Mouse (Mus musculus): ENCODE results near the gene Ddx42. TPM values are rescaled to one million over a fixed set of nuclear protein-coding genes. Genes with fewer than 3 reads are reported as not detected.
"Not testable (repeated sequence)": the region's sequence is repeated elsewhere in the genome, so short reads cannot be mapped to it uniquely, and the experiment has no call there.

Gene Ddx42
- polyA plus RNA-seq, 1 experiment from 2014 or later = 78.0 TPM

DNA sequence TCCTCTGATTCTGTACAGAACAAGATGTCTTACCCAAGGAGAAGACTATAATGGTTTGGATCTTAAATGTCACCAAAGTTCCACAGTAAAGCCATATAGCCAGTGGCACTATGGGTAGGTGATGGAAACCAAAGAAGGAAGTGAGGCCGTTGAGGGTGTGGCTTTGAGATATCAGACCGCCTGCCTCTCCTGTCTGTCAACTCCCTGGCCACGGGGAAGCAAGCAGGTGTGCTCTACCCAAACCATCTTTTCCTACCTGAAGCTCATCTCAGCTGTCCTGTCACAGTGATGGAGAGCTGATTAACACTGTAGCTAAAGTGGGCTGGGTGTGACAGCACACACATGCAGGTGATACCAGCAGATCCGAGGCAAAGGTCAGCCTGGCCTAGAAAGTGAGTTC is 18.4 kb upstream of the Ddx42 start:
- DNase-seq (ENCODE audit: low spot score) (no peak), ATAC-seq (ENCODE audit: low FRiP score) (no peak)
- H3K4me3 ChIP-seq (replicated peaks; ENCODE audit: low read length) = no peak overlapping the region
- peaks cover 3% of the 10 kb centered on the region; the same call in 1 of the 2 replicates for H3K4me1 ChIP-seq (replicated peaks; ENCODE audit: control insufficient read depth, insufficient read depth, low read length)
- H3K36me3 ChIP-seq (replicated peaks; ENCODE audit: control insufficient read depth, insufficient read depth) = peaks cover 64% of the 10 kb centered on the region
- no peaks in the 10 kb centered on the region for H3K27me3 ChIP-seq (ENCODE audit: control insufficient read depth, insufficient read depth, low read length)
- H3K27ac ChIP-seq = no peak overlapping the region
- no peaks in the 10 kb centered on the region for H3K9me3 ChIP-seq (ENCODE audit: control insufficient read depth, low read length)
- H3K4me2 ChIP-seq (replicated peaks) = no peak overlapping the region
- WGBS = 87% methylated on average over 4 of the region's 4 CpGs
- no peak overlapping the region for H3K9ac ChIP-seq

DNA sequence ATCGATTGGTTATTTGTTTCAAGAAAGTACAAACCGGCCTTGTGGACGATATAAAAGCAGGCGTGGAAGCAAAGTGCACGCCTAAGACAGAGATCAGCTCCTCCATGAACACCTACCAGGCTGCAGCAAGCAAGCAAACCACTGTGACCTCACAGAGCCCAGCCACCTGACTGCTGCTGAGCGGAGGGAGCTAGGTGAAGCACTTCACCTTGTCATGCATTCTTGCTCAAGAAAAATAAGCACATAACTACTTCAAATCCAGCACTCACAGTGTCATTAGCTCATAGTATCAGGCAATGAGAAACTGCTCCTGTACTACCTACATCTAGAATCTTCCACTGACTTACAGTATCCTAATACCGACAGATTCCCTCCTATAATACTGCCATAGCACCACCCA is 16.7 kb upstream of the Ddx42 start:
- not testable (repeated sequence) for H3K4me2 ChIP-seq (replicated peaks); H3K4me3 ChIP-seq (replicated peaks; ENCODE audit: low read length); ATAC-seq (ENCODE audit: low FRiP score); H3K27ac ChIP-seq; H3K9me3 ChIP-seq (ENCODE audit: control insufficient read depth, low read length); H3K4me1 ChIP-seq (replicated peaks; ENCODE audit: control insufficient read depth, insufficient read depth, low read length); DNase-seq (ENCODE audit: low spot score); H3K27me3 ChIP-seq (ENCODE audit: control insufficient read depth, insufficient read depth, low read length); H3K9ac ChIP-seq
- WGBS = 96% methylated on average over 7 of the region's 7 CpGs
- peaks cover 81% of the 10 kb centered on the region for H3K36me3 ChIP-seq (replicated peaks; ENCODE audit: control insufficient read depth, insufficient read depth)

DNA sequence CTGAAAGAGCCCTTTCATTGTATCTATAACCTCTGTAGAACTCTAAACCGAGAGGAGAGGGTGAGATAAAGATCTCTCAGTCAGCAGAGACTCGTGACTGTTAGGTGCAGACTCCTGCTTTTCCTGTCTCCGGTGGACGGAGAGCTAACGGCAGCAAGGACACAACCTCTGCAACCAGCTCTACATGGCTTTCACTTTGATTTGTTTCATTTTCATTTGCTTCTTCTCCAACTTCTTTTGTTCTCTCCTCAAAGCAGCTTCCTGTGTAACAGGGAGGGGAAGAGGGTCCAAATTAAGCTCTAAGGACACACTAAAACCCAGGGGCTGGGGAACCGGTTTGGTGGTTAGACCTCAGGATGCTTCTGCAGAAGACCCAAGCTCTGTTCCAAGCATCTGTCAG is 16.0 kb upstream of the Ddx42 start:
- DNase-seq (ENCODE audit: low spot score) (no peak), ATAC-seq (ENCODE audit: low FRiP score) (no peak)
- Histone ChIP-seq H3K4me3 (replicated peaks; ENCODE audit: low read length) (no peak overlapping the region), H3K36me3 (replicated peaks; ENCODE audit: control insufficient read depth, insufficient read depth) (peaks cover 88% of the 10 kb centered on the region), H3K9ac (no peak overlapping the region), H3K4me1 (replicated peaks; ENCODE audit: control insufficient read depth, insufficient read depth, low read length) (no peaks in the 10 kb centered on the region), H3K27ac (no peak overlapping the region), H3K4me2 (replicated peaks) (no peak overlapping the region), H3K9me3 (ENCODE audit: control insufficient read depth, low read length) (no peaks in the 10 kb centered on the region), H3K27me3 (ENCODE audit: control insufficient read depth, insufficient read depth, low read length) (no peaks in the 10 kb centered on the region)
- WGBS = 85% methylated on average over 6 of the region's 6 CpGs

DNA sequence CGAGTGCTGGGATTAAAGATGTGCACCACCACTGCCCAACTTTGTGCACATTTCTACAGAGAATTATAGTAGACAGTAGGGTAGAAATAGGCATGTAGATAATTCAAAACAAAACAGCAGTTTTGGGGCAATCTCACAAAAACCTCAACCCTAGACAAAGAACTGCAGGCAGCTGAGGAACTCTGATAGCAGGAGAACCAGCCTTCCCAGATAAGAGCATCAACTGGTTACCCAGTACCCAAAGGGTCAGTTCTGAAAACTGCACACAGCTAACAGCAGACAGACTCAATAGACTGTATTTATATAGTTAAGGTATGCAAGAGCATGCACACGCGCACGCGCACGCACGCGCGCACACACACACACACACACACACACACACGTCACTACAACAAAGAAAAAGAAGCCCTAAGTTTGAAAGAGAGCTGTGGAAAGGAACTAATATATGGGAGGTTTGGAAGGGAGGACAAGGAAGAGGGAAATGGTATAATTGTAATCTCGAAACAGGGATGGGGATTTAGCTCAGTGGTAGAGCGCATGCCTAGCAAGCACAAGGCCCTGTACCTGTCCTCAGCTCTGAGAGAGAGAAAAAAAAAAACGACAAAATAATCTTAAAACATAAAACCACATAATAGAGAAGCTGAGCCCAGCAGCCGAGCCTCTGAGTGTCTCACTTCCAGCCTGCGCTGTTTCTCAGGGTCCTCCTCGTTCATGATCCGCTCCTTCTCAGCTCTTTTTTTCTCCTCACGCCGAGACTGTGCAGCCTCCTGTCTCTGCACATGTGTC is 15.2 kb upstream of the Ddx42 start:
- ATAC-seq (ENCODE audit: low FRiP score) = no peak
- H3K4me2 ChIP-seq (replicated peaks) = no peak overlapping the region
- WGBS = 94% methylated on average over 19 of the region's 19 CpGs

DNA sequence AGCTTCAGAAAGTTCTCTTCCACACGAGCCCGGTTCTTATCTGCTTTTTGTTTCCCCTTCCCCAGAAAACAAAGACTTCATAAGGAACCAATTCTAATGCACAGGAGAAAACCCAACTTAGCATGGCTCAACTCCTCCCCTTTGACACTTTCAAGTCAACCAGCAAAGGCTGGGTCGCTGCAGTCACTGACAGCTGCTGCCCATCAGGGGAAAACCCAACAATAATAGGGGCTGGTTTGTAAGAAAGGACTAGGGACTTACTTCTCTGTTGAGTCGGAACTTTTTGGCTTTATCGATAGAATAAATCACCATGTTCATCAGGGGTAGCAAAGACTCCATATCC is 14.6 kb upstream of the Ddx42 start, which contains the start of gene Strada:
Gene Strada (minus strand): TSS at position 46 of the 343 bp plus-strand sequence.
- 83% methylated on average over 5 of the region's 5 CpGs for WGBS

More for the DNA sequence above, 15.2 kb upstream of the Ddx42 start:
- H3K36me3 ChIP-seq (replicated peaks; ENCODE audit: control insufficient read depth, insufficient read depth) = peaks cover 93% of the 10 kb centered on the region
- no peaks in the 10 kb centered on the region for H3K9me3 ChIP-seq (ENCODE audit: control insufficient read depth, low read length)
- no peaks in the 10 kb centered on the region for H3K27me3 ChIP-seq (ENCODE audit: control insufficient read depth, insufficient read depth, low read length)
- no peak for DNase-seq (ENCODE audit: low spot score)
- no peak overlapping the region for H3K27ac ChIP-seq
- H3K4me1 ChIP-seq (replicated peaks; ENCODE audit: control insufficient read depth, insufficient read depth, low read length) = no peaks in the 10 kb centered on the region
- H3K4me3 ChIP-seq (replicated peaks; ENCODE audit: low read length) = no peak overlapping the region
- no peak overlapping the region for H3K9ac ChIP-seq

DNA sequence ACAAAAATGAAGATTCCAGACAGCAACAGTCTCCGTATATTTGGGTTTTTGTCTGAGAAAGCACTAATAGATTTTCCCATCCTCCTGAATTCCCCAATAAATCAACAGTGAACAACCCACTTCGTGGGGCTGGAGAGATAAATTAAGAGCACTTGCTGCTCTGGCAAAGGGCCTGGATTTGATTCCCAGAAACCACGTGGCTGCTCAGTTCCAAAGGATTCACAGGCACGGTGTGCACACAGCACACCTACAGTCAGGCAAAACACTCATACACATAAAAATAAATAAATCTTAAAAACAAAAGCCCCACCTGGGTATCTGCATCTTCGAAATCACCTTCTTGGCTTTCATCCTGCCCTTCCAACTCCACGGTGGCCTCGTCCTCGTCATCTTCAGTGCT is 4.0 kb upstream of the Ddx42 start:
- no peak for DNase-seq (ENCODE audit: low spot score)
- H3K9me3 ChIP-seq (ENCODE audit: control insufficient read depth, low read length) = no peaks in the 10 kb centered on the region
- no peak overlapping the region for H3K9ac ChIP-seq
- peaks cover 15% of the 10 kb centered on the region for H3K4me1 ChIP-seq (replicated peaks; ENCODE audit: control insufficient read depth, insufficient read depth, low read length)
- H3K4me3 ChIP-seq (replicated peaks; ENCODE audit: low read length) = no peak overlapping the region
- no peak for ATAC-seq (ENCODE audit: low FRiP score)
- WGBS = 94% methylated on average over 8 of the region's 8 CpGs
- H3K36me3 ChIP-seq (replicated peaks; ENCODE audit: control insufficient read depth, insufficient read depth) = peaks cover 54% of the 10 kb centered on the region
- no peaks in the 10 kb centered on the region for H3K27me3 ChIP-seq (ENCODE audit: control insufficient read depth, insufficient read depth, low read length)
- no peak overlapping the region for H3K4me2 ChIP-seq (replicated peaks)
- no peak overlapping the region for H3K27ac ChIP-seq

More for the DNA sequence above, 14.6 kb upstream of the Ddx42 start, which contains the start of gene Strada:
- ATAC-seq (ENCODE audit: low FRiP score) = no peak
- H3K27me3 ChIP-seq (ENCODE audit: control insufficient read depth, insufficient read depth, low read length) = no peaks in the 10 kb centered on the region
- H3K9me3 ChIP-seq (ENCODE audit: control insufficient read depth, low read length) = no peaks in the 10 kb centered on the region
- H3K4me1 ChIP-seq (replicated peaks; ENCODE audit: control insufficient read depth, insufficient read depth, low read length) = no peaks in the 10 kb centered on the region
- H3K27ac ChIP-seq = no peak within 1 kb of the TSS
- H3K4me3 ChIP-seq (replicated peaks; ENCODE audit: low read length) = no peak within 1 kb of the TSS
- no peak within 1 kb of the TSS for H3K4me2 ChIP-seq (replicated peaks)
- H3K36me3 ChIP-seq (replicated peaks; ENCODE audit: control insufficient read depth, insufficient read depth) = peaks cover 93% of the 10 kb centered on the region
- H3K9ac ChIP-seq = no peak within 1 kb of the TSS
- no peak for DNase-seq (ENCODE audit: low spot score)

DNA sequence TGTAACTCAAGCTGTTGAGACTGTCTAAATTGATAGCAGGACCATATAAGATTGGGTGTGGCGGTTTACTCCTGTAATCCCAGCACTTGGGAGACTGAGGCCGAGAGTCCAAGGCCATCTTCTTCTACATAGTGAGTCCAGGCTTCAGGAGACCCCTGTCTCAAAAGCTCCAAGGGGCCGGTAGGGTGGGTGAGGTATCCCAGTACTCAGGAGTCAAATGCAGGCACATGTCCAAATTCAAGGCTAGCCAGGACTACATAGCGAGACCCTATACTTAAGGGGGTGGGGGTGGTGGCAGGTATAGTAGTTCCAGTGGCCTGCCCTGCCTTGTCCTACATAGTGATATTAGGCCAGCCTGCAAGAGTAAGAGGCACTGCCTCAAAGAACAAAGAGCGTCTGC is 1.9 kb upstream of the Ddx42 start:
- peaks cover 33% of the 10 kb centered on the region for H3K36me3 ChIP-seq (replicated peaks; ENCODE audit: control insufficient read depth, insufficient read depth)
- WGBS = 91% methylated on average over 5 of the region's 5 CpGs
- peak overlapping the region; percentile 77 for H3K4me2 ChIP-seq (replicated peaks)
- H3K4me1 ChIP-seq (replicated peaks; ENCODE audit: control insufficient read depth, insufficient read depth, low read length) = peaks cover 31% of the 10 kb centered on the region
- H3K4me3 ChIP-seq (replicated peaks; ENCODE audit: low read length) = peak overlapping the region; percentile 99; the same call in 1 of the 2 replicates
- DNase-seq (ENCODE audit: low spot score) (no peak), ATAC-seq (ENCODE audit: low FRiP score) (no peak)
- no peaks in the 10 kb centered on the region for H3K9me3 ChIP-seq (ENCODE audit: control insufficient read depth, low read length)
- no peaks in the 10 kb centered on the region for H3K27me3 ChIP-seq (ENCODE audit: control insufficient read depth, insufficient read depth, low read length)
- no peak overlapping the region for H3K27ac ChIP-seq
- peak overlapping the region; percentile 99; the same call in 1 of the 2 replicates for H3K9ac ChIP-seq

DNA sequence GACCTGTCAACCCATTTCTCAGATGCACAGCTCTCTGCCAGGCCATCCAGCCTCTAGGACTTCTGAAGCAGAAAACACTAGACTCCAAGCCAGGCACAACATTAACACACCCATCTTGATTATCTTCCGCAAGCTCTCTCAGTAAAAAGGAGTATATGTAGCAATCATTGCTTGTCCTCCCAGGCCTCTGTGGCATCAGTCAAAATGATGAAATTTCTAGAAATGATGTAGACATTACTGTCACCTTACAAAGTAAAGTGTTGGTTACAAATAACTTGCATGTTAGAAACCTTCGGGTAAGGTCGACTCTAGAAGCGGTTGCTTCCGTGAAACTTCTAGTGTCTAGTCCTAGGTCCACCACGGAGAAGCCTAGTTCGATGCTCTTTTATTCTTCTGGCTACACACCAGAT is 1.3 kb upstream of the Ddx42 start:
- 37% methylated on average over 7 of the region's 7 CpGs for WGBS
- H3K4me3 ChIP-seq (replicated peaks; ENCODE audit: low read length) = peak overlapping the region; percentile 99
- H3K27me3 ChIP-seq (ENCODE audit: control insufficient read depth, insufficient read depth, low read length) = no peaks in the 10 kb centered on the region
- no peak for DNase-seq (ENCODE audit: low spot score)
- no peaks in the 10 kb centered on the region for H3K9me3 ChIP-seq (ENCODE audit: control insufficient read depth, low read length)
- no peak for ATAC-seq (ENCODE audit: low FRiP score)
- peaks cover 31% of the 10 kb centered on the region for H3K4me1 ChIP-seq (replicated peaks; ENCODE audit: control insufficient read depth, insufficient read depth, low read length)
- peak overlapping the region; percentile 77 for H3K4me2 ChIP-seq (replicated peaks)
- H3K9ac ChIP-seq = peak overlapping the region; percentile 99
- H3K36me3 ChIP-seq (replicated peaks; ENCODE audit: control insufficient read depth, insufficient read depth) = peaks cover 27% of the 10 kb centered on the region
- peak overlapping the region; percentile 98; the same call in 1 of the 2 replicates for H3K27ac ChIP-seq

DNA sequence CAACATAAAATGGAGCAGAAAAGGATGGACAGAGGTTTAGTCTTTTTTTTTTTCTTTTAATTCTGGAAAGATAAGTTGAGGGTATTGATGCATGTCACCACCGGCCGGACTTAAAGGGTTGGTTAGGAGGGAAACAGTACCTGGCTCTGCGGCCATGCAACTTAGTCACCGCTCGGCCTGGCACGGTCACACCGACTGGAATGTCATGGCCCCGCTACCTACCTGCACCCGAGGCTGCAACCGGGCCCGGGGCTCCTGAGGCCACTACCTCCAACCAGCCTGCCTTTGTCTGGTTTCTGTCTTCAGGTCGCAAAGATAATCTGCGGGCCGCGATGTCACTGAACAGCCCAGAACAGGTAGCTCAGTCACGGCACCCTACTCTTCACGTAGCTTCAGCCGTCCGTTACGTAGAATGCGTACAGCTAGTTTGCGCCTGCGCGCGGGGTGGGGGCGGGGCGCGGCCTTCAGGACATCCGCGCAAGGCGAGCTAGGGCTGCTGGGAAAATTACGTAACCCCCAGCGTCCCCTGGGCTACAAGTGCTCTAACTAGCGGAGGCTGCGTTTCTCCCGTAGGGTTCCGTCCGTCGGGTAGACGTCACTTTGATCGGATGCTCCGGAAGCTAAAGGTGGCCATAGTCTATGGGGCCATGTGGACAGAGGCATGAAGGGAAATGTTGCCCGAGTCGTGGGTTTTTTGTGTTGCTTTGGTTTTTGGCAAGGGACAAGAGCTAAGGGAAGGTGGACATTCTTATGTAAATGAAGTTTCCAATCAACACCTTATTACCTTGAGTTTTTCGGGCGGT is 598 bp upstream of the Ddx42 start, which contains the start of gene Ccdc47:
Gene Ccdc47 (minus strand): TSS at position 418 of the 803 bp plus-strand sequence.
- peaks cover 31% of the 10 kb centered on the region for H3K4me1 ChIP-seq (replicated peaks; ENCODE audit: control insufficient read depth, insufficient read depth, low read length)
- H3K4me3 ChIP-seq (replicated peaks; ENCODE audit: low read length) = peak within 1 kb of the TSS; percentile 99
- peak within 1 kb of the TSS; percentile 98 for H3K27ac ChIP-seq
- peaks cover 21% of the 10 kb centered on the region for H3K36me3 ChIP-seq (replicated peaks; ENCODE audit: control insufficient read depth, insufficient read depth)
- peak within 1 kb of the TSS; percentile 99 for H3K9ac ChIP-seq
- WGBS = under 1% methylated on average over 46 of the region's 46 CpGs
- H3K9me3 ChIP-seq (ENCODE audit: control insufficient read depth, low read length) = no peaks in the 10 kb centered on the region
- peak; percentile 99 for ATAC-seq (ENCODE audit: low FRiP score)
- peak; percentile 99 for DNase-seq (ENCODE audit: low spot score)
- H3K27me3 ChIP-seq (ENCODE audit: control insufficient read depth, insufficient read depth, low read length) = no peaks in the 10 kb centered on the region
- H3K4me2 ChIP-seq (replicated peaks) = peak within 1 kb of the TSS; percentile 77
